In the genomic region with DNA sequence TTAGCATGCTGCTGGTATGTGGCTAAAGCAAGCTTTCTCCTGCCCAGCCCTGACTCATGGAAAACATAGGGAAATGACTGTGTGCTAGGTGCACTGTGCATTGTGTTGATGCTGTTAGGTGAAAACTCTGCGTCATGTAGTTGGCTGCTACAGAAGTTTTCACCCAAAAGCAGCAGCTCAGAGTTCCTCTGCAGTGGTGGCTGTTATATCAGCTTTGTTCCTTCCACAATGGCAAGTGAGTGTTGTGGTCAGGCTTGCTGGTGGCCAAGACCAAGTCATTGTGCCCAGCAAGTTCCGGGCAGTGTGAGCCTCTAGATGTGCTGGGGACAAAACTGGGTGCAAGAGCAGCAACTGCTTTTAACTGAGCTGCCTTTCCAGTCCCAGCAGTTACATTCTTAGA, we compare ENCODE assay signal across 34 mouse cellular contexts. TPM values are rescaled to one million over a fixed set of nuclear protein-coding genes. Genes with fewer than 3 reads are reported as not detected.
"Had no signal": no experiment of that assay in that cellular context is flagged by ENCODE, and none has a peak within 500 bp of the region (broad histone marks: within the 10 kb centered on the region; RNA-seq: fewer than 3 reads in every experiment).

No protein-coding gene starts in this region.

- H3K27me3 ChIP-seq: embryonic facial prominence, embryonic 12.5 days; embryonic facial prominence, embryonic 13.5 days; embryonic facial prominence, embryonic 15.5 days; forebrain, embryonic 12.5 days; forebrain, embryonic 13.5 days; forebrain, embryonic 15.5 days had no signal

- H3K9me3 ChIP-seq: embryonic facial prominence, embryonic 10.5 days; embryonic facial prominence, embryonic 12.5 days; embryonic facial prominence, embryonic 13.5 days; embryonic facial prominence, embryonic 15.5 days; forebrain, embryonic 12.5 days; forebrain, embryonic 13.5 days; forebrain, embryonic 15.5 days had no signal

- ATAC-seq: forebrain, embryonic 13.5 days; forebrain, embryonic 14.5 days; forebrain, embryonic 15.5 days; forebrain, embryonic 16.5 days; forebrain, postnatal 0 days had no signal

- H3K36me3 ChIP-seq: forebrain, embryonic 15.5 days had no signal

- DNase-seq: cerebellum, adult 8-10 months; cerebellum, adult 9-10 months; cerebellum, adult 9-11 months; cerebellum, postnatal 10 days; cerebellum, postnatal 14 days; cerebellum, postnatal 25 days; cerebellum, postnatal 36 days; embryo, embryonic 11 days; forebrain, postnatal 0 days; gastrocnemius, adult 2 months; gastrocnemius, postnatal 10 days; gastrocnemius, postnatal 14 days; gastrocnemius, postnatal 25 days; gastrocnemius, postnatal 36 days; heart, adult 18-20 months; heart, adult 2 months had no signal

- H3K4me3 ChIP-seq: embryonic facial prominence, embryonic 10.5 days; embryonic facial prominence, embryonic 12.5 days; embryonic facial prominence, embryonic 13.5 days; embryonic facial prominence, embryonic 15.5 days; erythroblast, embryonic 14.5 days; forebrain, embryonic 10.5 days; forebrain, embryonic 12.5 days; forebrain, embryonic 13.5 days; forebrain, embryonic 15.5 days; gastrocnemius, adult 2 months; heart, adult 2 months had no signal

RNA-seq across cellular contexts. Expression of a gene that starts 41.4 kb away (rescaled TPM):
- total RNA-seq: common myeloid progenitor, adult 5-6 weeks; gastrocnemius, adult 18-20 months; gastrocnemius, adult 2 months; gastrocnemius, adult 8-10 months; gastrocnemius, postnatal 10 days; gastrocnemius, postnatal 14 days; gastrocnemius, postnatal 25 days; gastrocnemius, postnatal 36 days; gastrocnemius, postnatal 4 days; granulocyte monocyte progenitor cell, adult 5-6 weeks; heart, adult 18-20 months; heart, adult 2 months; heart, adult 8-10 months had no signal
- polyA plus RNA-seq: erythroblast, embryonic 14.5 days; forebrain, embryonic 10.5 days; forebrain, embryonic 11.5 days; heart, adult 2 months had no signal
